Mouse (Mus musculus): ENCODE results near the gene Pdcd6ip.

- TF ChIP-seq GATA1 (IDR thresholded peaks at IDR 0.05; ENCODE audit: borderline replicate concordance, low read length) (no peak), CTCF (IDR thresholded peaks at IDR 0.05; ENCODE audit: low read depth, low read length) (no peak), TAL1 (conservative IDR thresholded peaks at IDR 0.05; ENCODE audit: low read depth, low read length) (no peak)
These were observed 54.5 kb downstream of the Pdcd6ip start for GRCm38 (mm10) chr9:113653571-113653970.
